Mouse (Mus musculus) gastrocnemius, postnatal 14 days (tissue): ENCODE data around the gene Lypd6b. TPM values are rescaled to one million over a fixed set of nuclear protein-coding genes. Genes with fewer than 3 reads are reported as not detected.

Source experiments
- DNase-seq: peaks from one replicate; pipeline ENCODE4 v3.0.0; 2021; ENCODE audit warnings: mixed read lengths
- intact Hi-C: fragments of 180-260 bp; cut with DNase I; formaldehyde crosslinking; loops from one replicate; pipeline ENCODE4 v1.15.1; 2025; ENCODE audit warnings: low total_unique reads
- total RNA-seq, 2 experiments: library from RNA; stranded (reverse); gene quantifications; 2 replicates each; pipeline ENCODE4 v1.2.3; 2021

Gene Lypd6b
- total RNA-seq, 2 experiments from 2014 or later: not detected

- no peak for DNase-seq
- intact Hi-C loops: no loop called here
Measured at GRCm38 (mm10) chr2:49997216-49997615, 209.7 kb downstream of the Lypd6b start.

Other genes with a start within 250 kb of the Lypd6b start
- under 1 TPM; 0.27 to 0.40 TPM for gene Kif5c, start 168.4 kb upstream of the Lypd6b start, total RNA-seq